Mouse (Mus musculus): ENCODE measurements at regions not wholly inside any gene's neighbourhood (a gene's known extent, or its start where the extent isn't known, plus 50 kb on each side); places are given as distances from the start of the nearest gene placed in this dataset.

DNA sequence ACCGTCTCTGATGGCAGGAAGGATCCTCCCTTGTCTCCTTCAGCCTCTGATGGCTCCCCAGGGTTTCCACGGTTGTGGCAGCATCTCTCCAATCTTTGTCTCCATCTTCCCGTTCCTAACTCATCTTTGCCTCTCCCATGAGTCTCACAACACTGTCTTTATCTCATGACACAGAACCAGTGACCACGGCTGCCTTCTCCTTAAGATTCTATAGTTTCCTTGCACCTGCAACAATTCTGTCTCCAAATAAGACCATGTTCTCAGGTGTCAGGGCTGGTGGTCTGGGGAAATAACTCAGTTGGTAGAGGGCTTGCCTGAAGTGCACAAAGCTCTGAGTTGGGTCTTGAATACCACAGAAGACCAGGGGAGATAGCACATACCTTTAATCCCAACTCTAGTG, 203.8 kb downstream of the Cd83 start:
- H3K27ac ChIP-seq (ENCODE audit: insufficient read depth, low read depth, low read length), result no peak overlapping the region
- 88% methylated on average over 4 of the region's 4 CpGs for WGBS
- TF ChIP-seq CTCF (IDR thresholded peaks at IDR 0.05; ENCODE audit: extremely low read depth, insufficient read length, insufficient replicate concordance, low read depth, low read length) (no peak), POLR2A (IDR thresholded peaks at IDR 0.05; ENCODE audit: low read depth, low read length) (no peak)
- H3K36me3 ChIP-seq (ENCODE audit: control insufficient read depth, insufficient read depth, low read length), result no peaks in the 10 kb centered on the region
- H3K4me3 ChIP-seq (ENCODE audit: low read depth, low read length), result no peak overlapping the region
- no peaks in the 10 kb centered on the region for H3K27me3 ChIP-seq (ENCODE audit: control insufficient read depth, insufficient read depth, low read length)
- H3K4me1 ChIP-seq (ENCODE audit: control insufficient read depth, insufficient read depth, insufficient read length, low read length), result no peaks in the 10 kb centered on the region; the same call in 1 of the 2 replicates

DNA sequence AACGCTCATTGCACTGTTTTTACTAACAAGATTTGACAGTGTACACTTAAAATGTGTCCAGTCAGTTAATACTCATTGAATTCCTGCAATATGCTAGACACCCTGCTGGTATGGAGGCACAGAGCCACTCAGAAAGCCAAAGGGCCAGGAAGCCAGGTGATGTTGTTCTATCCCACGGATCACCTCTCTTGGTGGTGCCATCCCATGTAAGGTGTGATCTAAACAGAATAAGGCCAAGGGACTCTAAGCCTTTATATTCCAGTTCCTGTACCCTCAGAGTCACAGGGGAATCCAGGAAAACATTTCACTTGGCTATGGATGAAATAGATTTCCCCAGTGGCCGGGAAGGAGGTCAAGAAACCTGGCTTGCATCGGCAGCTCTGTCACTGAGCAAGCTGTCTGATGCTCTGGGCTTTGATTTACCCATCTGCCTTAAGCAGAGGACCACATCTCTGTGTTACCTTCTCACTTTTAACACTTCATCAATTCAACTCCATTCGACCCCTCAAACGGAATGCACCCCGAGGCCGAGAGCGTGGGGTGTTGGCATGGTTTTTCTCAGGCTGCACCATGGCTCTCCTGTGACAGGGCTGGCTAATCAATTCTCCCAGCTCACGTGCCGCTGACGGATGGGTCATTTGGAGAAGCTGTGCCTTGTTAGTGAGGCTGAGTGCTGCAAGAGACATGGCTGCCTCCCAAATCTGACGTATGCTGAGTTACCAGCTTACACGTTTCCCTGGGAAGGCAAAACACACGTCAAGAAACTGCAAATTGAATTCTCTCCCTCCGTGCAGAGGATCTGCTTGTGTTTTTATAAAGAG, 205.9 kb downstream of the Cd83 start:
- Histone ChIP-seq H3K36me3 (ENCODE audit: control insufficient read depth, insufficient read depth, low read length) (no peaks in the 10 kb centered on the region), H3K4me3 (ENCODE audit: low read depth, low read length) (no peak overlapping the region), H3K27me3 (ENCODE audit: control insufficient read depth, insufficient read depth, low read length) (no peaks in the 10 kb centered on the region), H3K27ac (ENCODE audit: insufficient read depth, low read depth, low read length) (no peak overlapping the region), H3K4me1 (ENCODE audit: control insufficient read depth, insufficient read depth, insufficient read length, low read length) (no peaks in the 10 kb centered on the region; the same call in 1 of the 2 replicates)
- WGBS, result 75% methylated on average over 16 of the region's 16 CpGs
- TF ChIP-seq CTCF (IDR thresholded peaks at IDR 0.05; ENCODE audit: extremely low read depth, insufficient read length, insufficient replicate concordance, low read depth, low read length), result no peak
- no peak for TF ChIP-seq POLR2A (IDR thresholded peaks at IDR 0.05; ENCODE audit: low read depth, low read length)

DNA sequence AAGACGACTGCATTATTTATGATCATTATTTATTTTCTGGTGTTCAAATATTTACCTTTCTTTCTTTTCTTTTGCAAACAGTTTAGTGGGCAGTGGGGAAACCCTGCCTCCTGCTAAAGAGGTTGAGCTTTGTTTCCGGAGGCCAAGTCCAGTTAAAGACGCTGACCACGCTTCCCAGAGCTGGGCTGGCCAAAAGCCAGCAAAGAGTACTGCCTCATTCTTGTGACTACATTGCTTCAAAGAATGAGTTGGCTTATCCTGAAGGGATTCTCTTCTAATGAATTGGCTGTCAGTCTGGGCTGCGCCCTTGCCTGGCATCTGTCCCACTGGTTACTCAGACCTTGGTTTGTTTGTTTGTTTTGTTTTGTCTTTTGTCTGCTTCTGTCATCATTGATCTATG, 207.2 kb downstream of the Cd83 start:
- H3K4me3 ChIP-seq (ENCODE audit: low read depth, low read length), result no peak overlapping the region
- H3K4me1 ChIP-seq (ENCODE audit: control insufficient read depth, insufficient read depth, insufficient read length, low read length), result no peaks in the 10 kb centered on the region; the same call in 1 of the 2 replicates
- TF ChIP-seq POLR2A (IDR thresholded peaks at IDR 0.05; ENCODE audit: low read depth, low read length), result no peak
- no peak for TF ChIP-seq CTCF (IDR thresholded peaks at IDR 0.05; ENCODE audit: extremely low read depth, insufficient read length, insufficient replicate concordance, low read depth, low read length)
- WGBS, result 10% methylated on average over 5 of the region's 5 CpGs
- H3K27me3 ChIP-seq (ENCODE audit: control insufficient read depth, insufficient read depth, low read length), result no peaks in the 10 kb centered on the region
- no peaks in the 10 kb centered on the region for H3K36me3 ChIP-seq (ENCODE audit: control insufficient read depth, insufficient read depth, low read length)
- no peak overlapping the region for H3K27ac ChIP-seq (ENCODE audit: insufficient read depth, low read depth, low read length)

GRCm38 (mm10) chr13:43992968-43993367, 208.4 kb downstream of the Cd83 start:
- no peaks in the 10 kb centered on the region; the same call in 1 of the 2 replicates for H3K4me1 ChIP-seq (ENCODE audit: control insufficient read depth, insufficient read depth, insufficient read length, low read length)
- H3K4me3 ChIP-seq (ENCODE audit: low read depth, low read length), result no peak overlapping the region
- no peak for TF ChIP-seq POLR2A (IDR thresholded peaks at IDR 0.05; ENCODE audit: low read depth, low read length)
- TF ChIP-seq CTCF (IDR thresholded peaks at IDR 0.05; ENCODE audit: extremely low read depth, insufficient read length, insufficient replicate concordance, low read depth, low read length), result no peak
- no peaks in the 10 kb centered on the region for H3K27me3 ChIP-seq (ENCODE audit: control insufficient read depth, insufficient read depth, low read length)
- H3K36me3 ChIP-seq (ENCODE audit: control insufficient read depth, insufficient read depth, low read length), result no peaks in the 10 kb centered on the region
- no peak overlapping the region for H3K27ac ChIP-seq (ENCODE audit: insufficient read depth, low read depth, low read length)

GRCm38 (mm10) chr13:43994361-43994760, 209.8 kb downstream of the Cd83 start:
- no peak for TF ChIP-seq CTCF (IDR thresholded peaks at IDR 0.05; ENCODE audit: extremely low read depth, insufficient read length, insufficient replicate concordance, low read depth, low read length)
- no peak for TF ChIP-seq POLR2A (IDR thresholded peaks at IDR 0.05; ENCODE audit: low read depth, low read length)
- Histone ChIP-seq H3K36me3 (ENCODE audit: control insufficient read depth, insufficient read depth, low read length) (no peaks in the 10 kb centered on the region), H3K27ac (ENCODE audit: insufficient read depth, low read depth, low read length) (no peak overlapping the region), H3K27me3 (ENCODE audit: control insufficient read depth, insufficient read depth, low read length) (no peaks in the 10 kb centered on the region), H3K4me3 (ENCODE audit: low read depth, low read length) (no peak overlapping the region), H3K4me1 (ENCODE audit: control insufficient read depth, insufficient read depth, insufficient read length, low read length) (no peaks in the 10 kb centered on the region; the same call in 1 of the 2 replicates)
- WGBS, result 94% methylated on average over 4 of the region's 4 CpGs

GRCm38 (mm10) chr13:43995623-43996022, 211.0 kb downstream of the Cd83 start:
- no peak overlapping the region for H3K27ac ChIP-seq (ENCODE audit: insufficient read depth, low read depth, low read length)
- TF ChIP-seq CTCF (IDR thresholded peaks at IDR 0.05; ENCODE audit: extremely low read depth, insufficient read length, insufficient replicate concordance, low read depth, low read length), result no peak
- no peak for TF ChIP-seq POLR2A (IDR thresholded peaks at IDR 0.05; ENCODE audit: low read depth, low read length)
- WGBS, result 71% methylated on average over 3 of the region's 3 CpGs
- H3K36me3 ChIP-seq (ENCODE audit: control insufficient read depth, insufficient read depth, low read length), result no peaks in the 10 kb centered on the region
- H3K27me3 ChIP-seq (ENCODE audit: control insufficient read depth, insufficient read depth, low read length), result no peaks in the 10 kb centered on the region
- no peaks in the 10 kb centered on the region; the same call in 1 of the 2 replicates for H3K4me1 ChIP-seq (ENCODE audit: control insufficient read depth, insufficient read depth, insufficient read length, low read length)
- no peak overlapping the region for H3K4me3 ChIP-seq (ENCODE audit: low read depth, low read length)

- Histone ChIP-seq H3K27ac (ENCODE audit: insufficient read depth, low read depth, low read length) (no peak overlapping the region), H3K27me3 (ENCODE audit: control insufficient read depth, insufficient read depth, low read length) (no peaks in the 10 kb centered on the region), H3K4me1 (ENCODE audit: control insufficient read depth, insufficient read depth, insufficient read length, low read length) (no peaks in the 10 kb centered on the region), H3K4me3 (ENCODE audit: low read depth, low read length) (no peak overlapping the region), H3K36me3 (ENCODE audit: control insufficient read depth, insufficient read depth, low read length) (no peaks in the 10 kb centered on the region)
- WGBS, result 91% methylated on average over 12 of the region's 12 CpGs
- no peak for TF ChIP-seq CTCF (IDR thresholded peaks at IDR 0.05; ENCODE audit: extremely low read depth, insufficient read length, insufficient replicate concordance, low read depth, low read length)
- no peak for TF ChIP-seq POLR2A (IDR thresholded peaks at IDR 0.05; ENCODE audit: low read depth, low read length)
Observed at GRCm38 (mm10) chr13:44001861-44002545, 217.4 kb downstream of the Cd83 start.

Data from small intestine, adult 2 months (tissue).